In genomic region chr2:164540652-164541427, GRCm38 (mm10) we compare ENCODE assay signal across 15 mouse cellular contexts. TPM values are rescaled to one million over a fixed set of nuclear protein-coding genes. Genes with fewer than 3 reads are reported as not detected.
DNase-seq lines count a peak whose midpoint lies in the region; ATAC-seq and TF ChIP-seq lines count a peak whose summit lies in the region.
"Had no signal": no experiment of that assay in that cellular context is flagged by ENCODE, and none has a peak within 500 bp of the region (broad histone marks: within the 10 kb centered on the region; RNA-seq: fewer than 3 reads in every experiment).

No protein-coding gene starts in this region.

- TF ChIP-seq POLR2A in lung, adult 2 months (IDR thresholded peaks at IDR 0.05; ENCODE audit: borderline replicate concordance, extremely low read depth, low read depth, low read length) = no peak

- no peaks in the 10 kb centered on the region for H3K27me3 ChIP-seq in lung, embryonic 14.5 days (ENCODE audit: insufficient read depth, low read length)
- no peaks in the 10 kb centered on the region for H3K27me3 ChIP-seq in kidney, embryonic 16.5 days (ENCODE audit: insufficient read depth, low read length)
- H3K27me3 ChIP-seq in stomach, postnatal 0 days (ENCODE audit: control insufficient read depth, insufficient read depth, low read length) = no peaks in the 10 kb centered on the region
- H3K27me3 ChIP-seq in hindbrain, embryonic 11.5 days (ENCODE audit: control insufficient read depth, insufficient read depth, low read length) = no peaks in the 10 kb centered on the region
- H3K27me3 ChIP-seq: hindbrain, embryonic 12.5 days; limb, embryonic 13.5 days; neural tube, embryonic 15.5 days had no signal

- ATAC-seq in lung, embryonic 14.5 days (ENCODE audit: insufficient read depth) = peak; percentile 60; the same call in 1 of the 2 replicates
- ATAC-seq in kidney, embryonic 16.5 days (ENCODE audit: low FRiP score, low TSS enrichment) = peak; percentile 7; the same call in 1 of the 2 replicates
- ATAC-seq in stomach, postnatal 0 days (ENCODE audit: low FRiP score, low TSS enrichment) = peak; percentile 14; the same call in 1 of the 2 replicates
- no peak for ATAC-seq in hindbrain, embryonic 11.5 days (ENCODE audit: low FRiP score)

- no peak overlapping the region for H3K9ac ChIP-seq in lung, embryonic 14.5 days
- H3K9ac ChIP-seq in kidney, embryonic 16.5 days (replicated peaks; ENCODE audit: low read length) = no peak overlapping the region
- peak overlapping the region; percentile 8; the same call in 1 of the 2 replicates for H3K9ac ChIP-seq in stomach, postnatal 0 days (ENCODE audit: low read length)
- H3K9ac ChIP-seq in hindbrain, embryonic 11.5 days (ENCODE audit: low read depth, low read length) = no peak overlapping the region
- H3K9ac ChIP-seq: hindbrain, embryonic 12.5 days; limb, embryonic 13.5 days; neural tube, embryonic 15.5 days had no signal

- H3K9me3 ChIP-seq in lung, embryonic 14.5 days (ENCODE audit: low read depth, low read length) = no peaks in the 10 kb centered on the region
- H3K9me3 ChIP-seq in kidney, embryonic 16.5 days (ENCODE audit: low read length) = no peaks in the 10 kb centered on the region
- no peaks in the 10 kb centered on the region for H3K9me3 ChIP-seq in stomach, postnatal 0 days (ENCODE audit: control insufficient read depth, low read length)
- no peaks in the 10 kb centered on the region for H3K9me3 ChIP-seq in hindbrain, embryonic 11.5 days (ENCODE audit: control insufficient read depth, low read length)
- H3K9me3 ChIP-seq: G1E; hindbrain, embryonic 12.5 days; neural tube, embryonic 15.5 days had no signal

- H3K36me3 ChIP-seq in lung, embryonic 14.5 days (ENCODE audit: insufficient read depth) = no peaks in the 10 kb centered on the region
- H3K36me3 ChIP-seq in kidney, embryonic 16.5 days (ENCODE audit: insufficient read depth, low read length) = no peaks in the 10 kb centered on the region
- H3K36me3 ChIP-seq in stomach, postnatal 0 days (ENCODE audit: control insufficient read depth, insufficient read depth, low read length) = no peaks in the 10 kb centered on the region
- H3K36me3 ChIP-seq in hindbrain, embryonic 11.5 days (ENCODE audit: control insufficient read depth, insufficient read depth, low read length) = no peaks in the 10 kb centered on the region
- H3K36me3 ChIP-seq: G1E; hindbrain, embryonic 12.5 days; limb, embryonic 13.5 days; neural tube, embryonic 15.5 days had no signal

- TF ChIP-seq EP300 in stomach, postnatal 0 days (optimal IDR thresholded peaks at IDR 0.05) = no peak

- WGBS in lung, embryonic 14.5 days = 25% methylated on average over 8 of the region's 8 CpGs
- WGBS in lung, adult 2 months = 21% methylated on average over 8 of the region's 8 CpGs
- 44% methylated on average over 8 of the region's 8 CpGs for WGBS in kidney, embryonic 16.5 days
- 22% methylated on average over 8 of the region's 8 CpGs for WGBS in stomach, postnatal 0 days
- WGBS in hindbrain, embryonic 11.5 days = 56% methylated on average over 8 of the region's 8 CpGs

- peak overlapping the region; percentile 67 for H3K27ac ChIP-seq in lung, embryonic 14.5 days (ENCODE audit: low read depth)
- peak overlapping the region; percentile 9; the same call in 1 of the 2 replicates for H3K27ac ChIP-seq in kidney, embryonic 16.5 days (ENCODE audit: low read length)
- peak overlapping the region; percentile 82 for H3K27ac ChIP-seq in stomach, postnatal 0 days (replicated peaks)
- no peak overlapping the region for H3K27ac ChIP-seq in hindbrain, embryonic 11.5 days (ENCODE audit: low read depth, low read length)
- H3K27ac ChIP-seq: hindbrain, embryonic 12.5 days; limb, embryonic 13.5 days; neural tube, embryonic 15.5 days had no signal

- H3K4me3 ChIP-seq in lung, embryonic 14.5 days (ENCODE audit: low read depth, low read length) = no peak overlapping the region
- no peak overlapping the region for H3K4me3 ChIP-seq in lung, adult 2 months (replicated peaks; ENCODE audit: extremely low read depth, low read depth, low read length)
- no peak overlapping the region for H3K4me3 ChIP-seq in kidney, embryonic 16.5 days (ENCODE audit: low read length)
- H3K4me3 ChIP-seq in stomach, postnatal 0 days (ENCODE audit: low read depth, low read length) = no peak overlapping the region
- no peak overlapping the region for H3K4me3 ChIP-seq in hindbrain, embryonic 11.5 days (ENCODE audit: low read depth, low read length)
- H3K4me3 ChIP-seq: hindbrain, embryonic 12.5 days; limb, embryonic 13.5 days; neural tube, embryonic 15.5 days had no signal

- H3K4me2 ChIP-seq in lung, embryonic 14.5 days = 0 out of 2 replicates have a peak overlapping the region, but pooled peaks have one; percentile 18
- no peak overlapping the region for H3K4me2 ChIP-seq in kidney, embryonic 16.5 days (replicated peaks; ENCODE audit: low read depth, low read length)
- peak overlapping the region; percentile 31 for H3K4me2 ChIP-seq in stomach, postnatal 0 days (replicated peaks; ENCODE audit: low read depth)
- H3K4me2 ChIP-seq in hindbrain, embryonic 11.5 days (replicated peaks; ENCODE audit: low read depth, low read length) = no peak overlapping the region
- H3K4me2 ChIP-seq: hindbrain, embryonic 12.5 days; limb, embryonic 13.5 days; neural tube, embryonic 15.5 days had no signal

- H3K4me1 ChIP-seq in lung, embryonic 14.5 days (ENCODE audit: insufficient read depth) = peaks cover 4% of the 10 kb centered on the region; the same call in 1 of the 2 replicates
- peaks cover 7% of the 10 kb centered on the region for H3K4me1 ChIP-seq in lung, adult 2 months (ENCODE audit: control insufficient read depth, insufficient read depth, low read length)
- H3K4me1 ChIP-seq in kidney, embryonic 16.5 days (ENCODE audit: insufficient read depth, low read length) = peaks cover 8% of the 10 kb centered on the region; the same call in 1 of the 2 replicates
- H3K4me1 ChIP-seq in stomach, postnatal 0 days (replicated peaks; ENCODE audit: control insufficient read depth, insufficient read depth) = 0 out of 2 replicates have a peak, but pooled peaks cover 4% of the 10 kb centered on the region
- H3K4me1 ChIP-seq in hindbrain, embryonic 11.5 days (replicated peaks; ENCODE audit: control insufficient read depth, insufficient read depth, low read length) = no peaks in the 10 kb centered on the region
- H3K4me1 ChIP-seq: hindbrain, embryonic 12.5 days; neural tube, embryonic 15.5 days had no signal

- DNase-seq in cerebellum, postnatal 14 days = peak; percentile 32 to 40
- DNase-seq in cerebellum, postnatal 36 days = no peak
- peak; percentile 48 for DNase-seq in lung, embryonic 14.5 days
- no peak for DNase-seq in lung, adult 2 months
- DNase-seq in stomach, postnatal 0 days (ENCODE audit: low spot score) = no peak
- no peak for DNase-seq in right cerebral cortex, postnatal 10 days (ENCODE audit: low spot score in 2 of 2)
- no peak for DNase-seq in hindbrain, embryonic 11.5 days (ENCODE audit: low spot score)
- DNase-seq: cerebellum, adult 8-10 months; layer of hippocampus, adult 9-11 months; right cerebral cortex, postnatal 25 days had no signal

- no peak for TF ChIP-seq CTCF in lung, embryonic 14.5 days (IDR thresholded peaks at IDR 0.05; ENCODE audit: low read depth)
- no peak for TF ChIP-seq CTCF in lung, adult 2 months (IDR thresholded peaks at IDR 0.05; ENCODE audit: insufficient read depth, low read length)
- no peak for TF ChIP-seq CTCF in stomach, postnatal 0 days (IDR thresholded peaks at IDR 0.05; ENCODE audit: low read depth)

RNA-seq across cellular contexts. Expression of gene Wfdc2, which starts 21.4 kb away (rescaled TPM):
- 280 and 282 TPM in 2 replicates for polyA plus RNA-seq in lung, embryonic 14.5 days (2014; fragmentation: Nextera tagmentation; extraction: Ambion mirVana)
- 1,286 and 1,630 TPM in 2 replicates for polyA plus RNA-seq in lung, adult 2 months (2012; rRNA removed)
- polyA plus RNA-seq in kidney, embryonic 16.5 days (2015; fragmentation: Nextera tagmentation; extraction: Ambion mirVana) = 399 and 441 TPM in 2 replicates
- polyA plus RNA-seq in stomach, postnatal 0 days (2015; fragmentation: Nextera tagmentation; extraction: Ambion mirVana) = 123 and 147 TPM in 2 replicates
- 22.9 TPM in 2 replicates for polyA plus RNA-seq in hindbrain, embryonic 11.5 days (2014; fragmentation: Nextera tagmentation; extraction: Ambion mirVana)
- polyA plus RNA-seq: G1E had no signal

RNA-seq across cellular contexts. Expression of gene Spint3, which starts 32.4 kb away (rescaled TPM):
- polyA plus RNA-seq in lung, embryonic 14.5 days (2014; fragmentation: Nextera tagmentation; extraction: Ambion mirVana) = not detected in 2 replicates
- not detected in 2 replicates for polyA plus RNA-seq in lung, adult 2 months (2012; rRNA removed)
- polyA plus RNA-seq in kidney, embryonic 16.5 days (2015; fragmentation: Nextera tagmentation; extraction: Ambion mirVana) = not detected in 2 replicates
- polyA plus RNA-seq in stomach, postnatal 0 days (2015; fragmentation: Nextera tagmentation; extraction: Ambion mirVana) = not detected in 2 replicates
- polyA plus RNA-seq in hindbrain, embryonic 11.5 days (2014; fragmentation: Nextera tagmentation; extraction: Ambion mirVana) = not detected in 2 replicates
- polyA plus RNA-seq: G1E; hindbrain, embryonic 12.5 days; limb, embryonic 13.5 days; neural tube, embryonic 15.5 days had no signal

RNA-seq across cellular contexts. Expression of gene Pigt, which starts 43.5 kb away (rescaled TPM):
- 70.1 and 71.0 TPM in 2 replicates for polyA plus RNA-seq in lung, embryonic 14.5 days (2014; fragmentation: Nextera tagmentation; extraction: Ambion mirVana)
- 93.8 and 104 TPM in 2 replicates for polyA plus RNA-seq in lung, adult 2 months (2012; rRNA removed)
- polyA plus RNA-seq in kidney, embryonic 16.5 days (2015; fragmentation: Nextera tagmentation; extraction: Ambion mirVana) = 70.7 and 75.8 TPM in 2 replicates
- 53.6 and 54.7 TPM in 2 replicates for polyA plus RNA-seq in stomach, postnatal 0 days (2015; fragmentation: Nextera tagmentation; extraction: Ambion mirVana)
- polyA plus RNA-seq in hindbrain, embryonic 11.5 days (2014; fragmentation: Nextera tagmentation; extraction: Ambion mirVana) = 47.9 and 56.8 TPM in 2 replicates

RNA-seq across cellular contexts. Expression of gene Wfdc6a, which starts 44.4 kb away (rescaled TPM):
- 0.65 and 0.95 TPM in 2 replicates for polyA plus RNA-seq in lung, embryonic 14.5 days (2014; fragmentation: Nextera tagmentation; extraction: Ambion mirVana)
- polyA plus RNA-seq in lung, adult 2 months (2012; rRNA removed) = 2.3 and 2.4 TPM in 2 replicates
- polyA plus RNA-seq in kidney, embryonic 16.5 days (2015; fragmentation: Nextera tagmentation; extraction: Ambion mirVana) = not detected in 2 replicates
- polyA plus RNA-seq in stomach, postnatal 0 days (2015; fragmentation: Nextera tagmentation; extraction: Ambion mirVana) = 0.75 and 1.1 TPM in 2 replicates
- polyA plus RNA-seq in hindbrain, embryonic 11.5 days (2014; fragmentation: Nextera tagmentation; extraction: Ambion mirVana) = not detected in 2 replicates
- polyA plus RNA-seq: G1E; hindbrain, embryonic 12.5 days; limb, embryonic 13.5 days; neural tube, embryonic 15.5 days had no signal

RNA-seq across cellular contexts. Expression of gene Eppin, which starts 52.6 kb away (rescaled TPM):
- polyA plus RNA-seq in lung, embryonic 14.5 days (2014; fragmentation: Nextera tagmentation; extraction: Ambion mirVana) = not detected in 2 replicates
- polyA plus RNA-seq in lung, adult 2 months (2012; rRNA removed) = 0.27 and 0.65 TPM in 2 replicates
- not detected in 2 replicates for polyA plus RNA-seq in kidney, embryonic 16.5 days (2015; fragmentation: Nextera tagmentation; extraction: Ambion mirVana)
- polyA plus RNA-seq in stomach, postnatal 0 days (2015; fragmentation: Nextera tagmentation; extraction: Ambion mirVana) = not detected in 2 replicates
- polyA plus RNA-seq in hindbrain, embryonic 11.5 days (2014; fragmentation: Nextera tagmentation; extraction: Ambion mirVana) = not detected in 2 replicates
- polyA plus RNA-seq: G1E; hindbrain, embryonic 12.5 days; limb, embryonic 13.5 days; neural tube, embryonic 15.5 days had no signal

Comparison
In these comparisons a context has a peak if more than half of its experiments do, and no peak if none do; other contexts are left out.
1. DNase-seq: peak in cerebellum, postnatal 14 days (2 of 2) and lung, embryonic 14.5 days (single experiment); none in cerebellum, postnatal 36 days (0 of 2), lung, adult 2 months (single experiment), stomach, postnatal 0 days (single experiment), right cerebral cortex, postnatal 10 days (0 of 2) and hindbrain, embryonic 11.5 days (single experiment).
2. H3K4me2 ChIP-seq: peak in lung, embryonic 14.5 days (single experiment) and stomach, postnatal 0 days (single experiment); none in kidney, embryonic 16.5 days (single experiment) and hindbrain, embryonic 11.5 days (single experiment).